Mouse (Mus musculus): ENCODE results near the gene Ncaph2.
A peak's percentile ranks its signal among the peaks of the same experiment; 100 is the strongest.

The Ncaph2 gene

DNA sequence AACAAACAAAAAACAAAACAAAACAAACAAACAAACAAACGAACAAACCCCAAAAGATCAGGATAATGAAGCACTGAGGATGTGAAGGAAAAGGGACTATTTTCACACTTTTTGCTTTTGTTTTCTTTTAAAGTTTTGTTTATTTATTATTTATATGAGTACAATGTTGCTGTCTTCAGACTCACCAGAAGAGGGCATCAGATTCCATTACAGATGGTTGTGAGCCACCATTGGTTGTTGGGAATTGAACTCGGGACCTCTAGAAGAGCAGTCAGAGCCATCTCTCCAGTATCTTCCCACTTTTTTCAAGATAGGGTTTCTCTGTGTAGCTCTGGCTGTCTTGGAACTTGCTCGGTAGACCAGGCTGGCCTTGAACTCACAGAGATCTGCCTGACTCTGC lies 12.2 kb upstream of the Ncaph2 start:
- no peak for DNase-seq (ENCODE audit: low read depth, low spot score)

DNA sequence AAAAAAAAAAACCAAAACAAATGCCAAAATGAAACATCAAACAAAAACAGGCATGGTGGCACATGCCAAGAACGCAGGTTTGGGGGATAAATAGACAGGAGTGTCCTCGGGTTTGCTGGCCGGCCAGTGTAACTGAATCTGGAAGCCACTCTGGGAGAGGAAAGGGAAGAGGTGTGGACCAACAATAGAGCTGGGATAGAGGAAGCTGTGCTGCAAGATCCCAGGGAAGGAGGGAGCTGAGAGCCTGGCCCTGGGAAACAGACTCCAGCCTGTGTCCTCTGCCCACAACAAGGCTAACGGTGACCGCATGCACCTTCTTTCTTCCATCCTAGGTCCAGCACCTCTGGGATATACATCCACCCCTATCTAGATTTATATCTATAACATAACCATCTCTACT lies 5.1 kb upstream of the Ncaph2 start:
- DNase-seq (ENCODE audit: low read depth, low spot score): no peak

DNA sequence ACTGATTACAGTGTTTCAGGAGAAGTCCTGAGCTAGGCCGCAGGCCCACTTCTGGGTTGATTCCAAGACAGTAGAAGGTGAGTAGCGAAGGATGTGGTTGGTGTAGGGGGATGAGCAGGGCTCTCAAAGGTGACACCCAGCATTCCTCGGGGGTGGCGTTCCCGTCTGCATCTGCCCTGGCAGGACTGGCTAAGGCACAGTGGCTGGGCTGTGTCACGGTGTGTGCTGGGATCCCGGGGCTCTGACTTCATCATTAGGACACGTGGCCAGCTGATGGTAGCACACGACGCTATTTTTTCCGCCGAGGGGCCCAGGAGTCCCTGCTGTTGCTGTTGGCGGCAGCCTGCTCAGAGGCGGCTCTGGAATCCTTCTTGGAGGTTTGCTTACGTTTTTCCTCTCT lies 4.2 kb upstream of the Ncaph2 start:
- DNase-seq (ENCODE audit: low read depth, low spot score): no peak

DNA sequence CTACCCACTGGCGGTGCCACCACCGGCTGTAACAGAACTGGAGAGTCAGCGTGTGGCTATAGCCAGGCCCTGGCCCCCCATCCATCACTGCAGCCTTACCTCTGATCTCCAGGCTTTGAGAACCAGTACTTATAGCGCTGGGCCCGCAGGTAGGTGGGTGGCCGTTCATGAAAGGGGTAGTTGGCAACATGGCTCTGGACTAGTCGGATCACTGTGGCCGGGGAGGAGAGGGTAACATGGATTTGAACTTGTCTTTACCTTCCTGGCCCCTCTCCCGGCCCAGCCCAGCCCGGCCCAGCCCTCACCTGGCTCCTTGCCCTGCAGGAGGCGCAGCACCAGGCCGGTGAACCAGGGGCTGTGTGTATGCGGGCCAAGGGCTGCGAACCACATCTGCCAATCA lies 3.5 kb upstream of the Ncaph2 start:
- DNase-seq (ENCODE audit: low read depth, low spot score): no peak

DNA sequence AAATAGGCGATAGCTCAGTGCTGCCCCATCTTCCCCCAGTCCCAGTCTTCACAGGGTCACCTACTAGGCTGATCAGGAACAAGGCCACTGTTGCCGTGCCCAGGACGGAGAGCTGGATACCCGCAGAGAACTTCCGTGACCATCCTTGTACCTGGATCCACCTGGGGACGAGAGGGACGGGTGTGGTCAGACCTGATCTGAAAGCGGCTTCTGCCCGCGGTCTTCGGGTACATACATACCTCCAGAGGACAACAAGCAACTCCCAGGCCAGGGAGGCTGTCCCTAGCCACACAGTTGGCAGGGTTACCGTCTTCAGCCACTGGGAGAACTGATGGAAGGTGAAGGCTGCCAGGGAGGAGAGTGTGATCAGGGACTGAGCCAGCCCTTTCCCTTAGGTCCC lies 2.7 kb upstream of the Ncaph2 start:
- DNase-seq (ENCODE audit: low read depth, low spot score): no peak

DNA sequence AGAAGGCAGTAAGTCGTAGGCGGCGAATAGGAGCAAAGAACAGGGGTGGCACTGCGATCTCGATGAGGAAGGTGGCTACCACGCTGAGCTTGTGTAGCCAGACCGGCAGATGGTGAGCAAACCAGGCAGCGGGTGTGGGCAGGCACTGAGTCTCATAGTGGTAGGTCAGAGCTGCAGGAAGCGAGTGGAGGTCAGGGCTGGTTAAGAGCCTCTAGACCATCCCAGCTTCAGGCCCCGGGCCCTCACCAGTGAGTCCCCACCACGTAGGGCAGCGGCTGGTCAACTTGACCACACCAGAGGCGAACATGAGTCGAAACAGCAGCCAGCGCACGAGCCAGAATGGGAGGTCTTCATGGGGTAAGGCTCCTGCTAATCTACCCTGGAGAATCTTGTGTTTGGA lies 1.7 kb upstream of the Ncaph2 start:
- DNase-seq (ENCODE audit: low read depth, low spot score): no peak

DNA sequence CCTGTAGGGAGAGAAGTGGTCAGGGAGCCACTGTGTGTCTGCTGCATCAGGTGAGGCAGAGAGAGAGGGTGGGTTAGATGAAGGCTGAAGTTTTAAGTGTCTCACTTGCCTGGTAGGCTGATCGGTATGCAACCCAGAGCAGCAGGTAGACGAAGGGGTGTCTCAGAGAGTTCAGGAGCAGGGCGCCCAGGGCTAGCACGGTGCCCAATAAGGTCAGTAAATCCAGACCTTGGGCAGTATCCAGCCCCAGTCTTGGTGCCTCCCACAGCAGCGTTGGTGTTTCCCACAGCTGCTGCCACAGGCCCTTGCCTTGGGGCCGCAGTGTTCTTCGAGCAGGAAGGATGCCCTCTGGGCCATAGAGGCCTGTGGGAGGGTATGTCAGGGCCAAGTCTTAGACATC lies 1.1 kb upstream of the Ncaph2 start:
- DNase-seq (ENCODE audit: low read depth, low spot score): no peak

DNA sequence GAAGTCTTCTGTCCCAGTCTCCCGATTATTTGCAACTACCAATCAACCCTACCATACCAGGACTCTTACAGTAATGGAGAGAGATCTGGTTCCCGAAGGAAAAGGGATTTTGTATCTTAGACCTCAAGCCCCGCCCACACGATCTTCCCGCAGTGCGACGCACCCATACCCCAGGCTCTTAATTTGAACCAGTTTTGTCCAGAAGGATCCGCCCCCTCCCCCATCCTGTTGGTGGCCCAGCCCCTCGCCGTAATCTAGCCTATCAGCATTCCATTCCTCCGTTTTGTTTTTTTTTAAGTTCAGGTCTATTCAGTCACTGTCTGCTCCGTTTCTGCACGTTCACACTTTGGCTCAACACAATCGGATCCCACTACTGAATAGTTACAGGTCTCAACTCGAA lies 853 bp downstream of the Ncaph2 start:
- peak; percentile 84 for DNase-seq (ENCODE audit: low read depth, low spot score)

DNA sequence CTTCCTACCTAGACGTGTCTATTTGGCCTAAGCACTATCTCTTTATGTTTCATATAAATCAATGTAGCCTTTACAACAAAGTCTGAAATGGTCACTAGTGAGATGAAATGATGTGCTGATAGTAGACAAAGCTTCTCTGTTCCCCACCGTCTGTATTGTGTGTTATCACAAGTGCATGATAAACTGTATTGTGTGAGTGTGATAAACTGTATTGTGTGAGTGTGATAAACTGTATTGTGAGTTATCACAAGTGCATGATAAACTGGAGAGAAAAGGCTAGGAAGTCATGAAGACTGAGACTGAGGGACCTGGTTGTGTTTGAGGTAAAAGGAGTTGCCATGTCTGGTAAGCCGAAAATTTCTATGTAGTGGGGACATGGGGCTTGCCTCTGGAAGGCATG lies 3.3 kb downstream of the Ncaph2 start:
- DNase-seq (ENCODE audit: low read depth, low spot score): no peak

DNA sequence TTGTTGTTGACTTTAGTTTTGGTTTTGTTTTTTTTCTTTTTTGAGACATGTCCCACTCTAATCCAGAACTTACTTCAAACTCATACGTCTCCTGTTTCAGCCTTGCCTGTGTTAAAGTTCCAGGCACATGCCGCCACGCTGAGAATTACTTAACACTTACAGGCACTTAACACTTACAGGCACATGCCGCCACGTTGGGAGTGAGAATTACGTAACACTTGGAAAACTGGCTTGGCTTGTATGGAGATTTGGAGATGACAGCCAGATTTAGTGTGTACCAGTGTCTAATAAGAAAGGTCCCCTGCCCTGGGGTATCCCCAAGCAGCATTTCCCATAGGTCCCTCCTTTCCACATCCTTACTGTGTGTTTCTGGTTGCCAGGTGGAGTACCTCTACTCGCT lies 7.5 kb downstream of the Ncaph2 start:
- no peak for DNase-seq (ENCODE audit: low read depth, low spot score)

DNA sequence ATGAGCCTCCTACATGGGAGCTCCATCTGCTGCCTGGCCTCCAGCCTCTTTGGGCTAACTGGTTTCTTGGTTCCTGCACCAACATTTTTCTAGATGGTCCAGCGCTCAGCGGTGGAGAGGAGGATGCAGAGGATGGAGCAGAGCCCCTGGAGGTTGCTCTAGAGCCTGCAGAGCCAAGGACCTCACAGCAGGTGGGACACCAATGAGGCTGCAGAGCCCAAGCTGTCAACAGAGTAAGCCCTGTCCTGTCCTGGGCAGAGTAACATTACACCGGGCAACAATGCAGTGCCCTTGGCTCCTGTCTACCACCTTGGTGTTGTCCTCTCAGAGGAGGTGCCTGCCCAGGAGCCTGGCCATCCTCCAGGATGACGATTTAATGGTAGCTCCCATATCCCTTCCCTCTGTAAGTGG lies 9.6 kb downstream of the Ncaph2 start:
- no peak for DNase-seq (ENCODE audit: low read depth, low spot score)

DNA sequence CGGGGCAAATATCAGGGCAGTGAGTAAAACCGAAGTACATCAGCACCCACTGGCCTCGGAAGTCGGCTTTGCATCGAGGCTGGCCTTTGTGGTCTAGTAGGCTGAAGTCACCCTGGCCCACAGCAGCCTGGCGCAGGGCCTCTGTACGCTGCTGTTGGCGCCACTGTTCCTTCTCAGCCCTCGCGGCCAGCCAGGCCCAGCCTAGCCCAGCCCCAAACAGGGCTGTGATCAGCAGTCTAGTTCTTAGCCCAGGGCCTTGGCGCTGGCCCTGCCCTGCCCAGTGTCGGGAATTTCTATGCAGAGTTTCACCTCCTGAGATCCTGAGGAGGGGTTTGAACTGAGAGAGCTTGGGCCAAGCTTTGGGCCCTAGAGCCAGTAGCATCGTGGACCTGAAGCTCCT lies 16.5 kb downstream of the Ncaph2 start:
- no peak for DNase-seq (ENCODE audit: low read depth, low spot score)

DNA sequence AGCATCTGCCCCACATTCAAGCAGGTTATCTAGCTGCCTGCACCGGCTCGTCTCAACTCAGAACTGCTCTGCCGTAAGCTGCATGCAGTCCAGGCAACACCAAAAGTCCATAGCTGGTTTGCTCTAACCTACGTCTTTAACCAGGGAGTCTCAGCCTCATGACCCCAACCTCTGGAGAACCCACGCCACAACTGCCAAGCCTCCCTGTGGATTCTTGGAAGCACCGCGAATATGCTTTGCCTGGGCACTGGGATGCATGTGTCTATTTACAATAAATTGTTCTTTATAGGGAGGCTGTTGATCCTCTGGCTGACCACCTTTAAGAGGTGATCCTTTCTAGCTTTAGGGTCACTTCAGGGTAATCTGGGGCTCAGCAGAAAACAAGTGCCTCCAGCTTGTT lies 17.0 kb downstream of the Ncaph2 start:
- no peak for DNase-seq (ENCODE audit: low read depth, low spot score)

DNA sequence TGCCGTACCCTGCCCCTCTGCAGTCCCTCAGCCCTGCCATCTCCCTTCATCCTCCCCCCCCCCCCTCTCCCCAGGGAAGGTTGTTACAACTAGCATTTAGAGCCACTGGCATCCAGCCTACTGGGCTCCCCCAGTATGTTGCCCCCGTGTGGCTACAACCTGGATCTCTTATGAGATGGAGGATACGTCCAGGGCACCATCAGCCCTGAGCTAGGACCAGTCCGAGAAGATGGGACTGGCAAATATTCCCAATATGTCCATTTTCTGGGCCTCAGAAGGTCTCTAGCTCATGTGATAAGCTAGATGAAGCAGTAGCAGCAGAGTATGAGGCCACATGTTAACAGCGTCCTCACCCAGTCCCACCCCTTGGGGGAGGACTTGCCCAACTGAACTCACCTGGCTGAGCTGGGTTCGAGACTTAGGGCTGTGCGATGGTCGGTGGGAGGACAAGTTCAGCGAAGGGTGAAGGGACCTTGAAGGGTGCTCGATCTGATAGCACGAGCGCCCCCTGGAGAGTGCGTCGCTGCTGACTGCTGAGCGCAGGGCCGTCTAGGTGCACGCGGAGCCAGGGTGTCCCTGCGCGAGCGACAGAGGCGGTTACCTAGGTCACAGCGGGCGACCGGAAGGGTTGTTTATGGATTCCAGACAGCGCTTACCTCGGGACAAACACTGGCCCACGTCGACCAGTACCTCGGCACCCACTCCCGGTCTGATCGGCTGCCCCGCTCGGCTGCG lies 17.7 kb downstream of the Ncaph2 start:
- peak; percentile 64 for DNase-seq (ENCODE audit: low read depth, low spot score)

DNA sequence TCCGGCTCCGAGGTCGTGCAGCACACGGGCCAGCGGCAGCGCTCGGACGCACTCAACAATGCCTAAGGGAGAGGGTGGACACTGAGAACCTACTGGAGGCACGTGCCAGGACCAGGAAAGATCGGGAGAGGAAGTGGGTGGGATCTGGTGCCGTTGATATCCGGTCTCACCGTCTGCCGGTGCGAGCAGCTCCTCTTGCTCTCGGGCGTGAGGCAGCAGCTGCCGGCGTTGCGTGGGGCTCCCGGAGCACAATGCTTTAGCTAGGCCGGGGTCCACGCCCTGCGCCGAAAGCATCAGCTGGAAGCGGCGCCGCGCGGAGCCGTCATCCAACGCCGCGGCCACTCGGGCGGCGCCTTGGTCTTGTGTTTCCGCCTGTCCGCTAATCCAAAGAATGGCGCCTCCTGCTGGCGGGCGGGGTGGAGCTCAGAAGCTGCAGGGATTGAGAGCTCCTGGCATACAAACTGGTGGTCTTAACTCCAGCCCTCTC lies 18.3 kb downstream of the Ncaph2 start, which contains the start of gene Sco2:
Gene Sco2 (minus strand): TSS at position 85 of the 487 bp plus-strand sequence.
- DNase-seq (ENCODE audit: low read depth, low spot score): peak; percentile 90

DNA sequence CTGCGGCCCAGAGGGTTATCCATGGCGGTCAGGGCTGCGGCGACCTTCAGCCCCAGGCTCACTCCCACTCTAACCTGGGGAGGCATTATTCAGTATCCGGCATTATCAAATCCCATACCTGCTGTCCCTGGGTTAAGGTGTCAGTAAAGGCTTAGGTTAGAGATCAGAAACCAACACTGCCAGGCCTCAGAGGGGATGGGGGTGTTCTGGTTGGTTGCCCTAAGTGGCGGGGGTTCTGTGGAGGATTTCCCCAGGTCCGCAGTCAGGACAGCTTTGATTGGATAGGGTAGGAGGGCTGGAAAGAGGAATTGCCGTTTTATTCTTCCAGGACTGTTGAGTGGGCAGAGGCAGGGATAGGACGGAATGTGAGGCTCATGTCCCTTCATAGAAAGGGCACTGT lies 18.8 kb downstream of the Ncaph2 start:
- no peak for DNase-seq (ENCODE audit: low read depth, low spot score)

DNA sequence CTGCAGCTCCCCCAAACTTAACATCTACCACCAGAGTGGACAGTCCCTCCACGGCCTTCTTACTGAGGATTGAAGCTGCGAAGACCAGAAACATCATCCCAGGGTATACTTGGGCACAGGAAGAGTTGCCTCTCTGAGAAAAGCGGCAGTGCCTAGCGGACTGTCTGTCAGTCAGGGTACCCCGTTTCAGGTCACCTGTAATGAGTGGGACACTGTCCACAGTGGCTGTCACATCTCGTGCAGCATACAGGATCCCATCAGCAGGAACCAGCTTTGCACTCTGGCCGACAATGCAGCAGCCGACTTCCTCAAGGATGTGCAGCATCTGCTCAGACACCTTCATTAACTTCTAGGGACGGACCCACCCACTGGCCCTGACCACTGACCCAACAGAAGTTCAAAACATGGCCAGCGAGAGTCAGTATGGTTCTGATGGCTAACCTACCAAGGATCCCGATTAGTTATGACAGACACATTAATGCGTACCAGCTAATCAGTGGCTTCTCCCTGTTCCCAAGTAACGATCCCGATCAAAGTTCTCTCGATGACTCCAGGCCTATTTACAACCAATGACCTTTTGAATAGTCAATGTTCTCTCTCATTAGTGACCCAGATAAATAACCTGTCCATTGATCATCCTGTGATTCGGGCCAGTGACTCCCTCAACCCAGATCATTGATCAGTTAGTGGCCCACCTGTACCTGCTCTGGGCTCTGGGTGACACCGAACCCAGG lies 19.4 kb downstream of the Ncaph2 start:
- DNase-seq (ENCODE audit: low read depth, low spot score): no peak

DNA sequence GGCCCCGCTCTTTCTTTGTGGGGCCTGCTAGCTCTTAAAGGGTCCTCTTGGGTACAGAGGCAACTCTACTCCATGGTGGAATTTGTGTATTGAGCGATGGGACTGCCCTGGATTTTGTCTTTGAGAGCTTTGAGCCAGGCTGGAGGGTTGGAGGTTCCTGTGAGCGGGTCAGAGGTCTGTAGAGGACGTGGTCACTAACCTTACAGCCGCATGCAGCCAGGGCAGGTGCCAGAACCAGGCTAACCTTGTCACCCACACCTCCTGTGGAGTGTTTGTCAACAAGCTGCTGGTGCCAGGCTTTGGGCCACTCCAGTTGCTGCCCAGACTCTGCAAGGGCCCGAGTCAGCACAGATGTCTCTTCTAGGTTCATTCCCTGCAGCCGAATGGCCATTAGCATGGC lies 20.5 kb downstream of the Ncaph2 start:
- DNase-seq (ENCODE audit: low read depth, low spot score): no peak

DNA sequence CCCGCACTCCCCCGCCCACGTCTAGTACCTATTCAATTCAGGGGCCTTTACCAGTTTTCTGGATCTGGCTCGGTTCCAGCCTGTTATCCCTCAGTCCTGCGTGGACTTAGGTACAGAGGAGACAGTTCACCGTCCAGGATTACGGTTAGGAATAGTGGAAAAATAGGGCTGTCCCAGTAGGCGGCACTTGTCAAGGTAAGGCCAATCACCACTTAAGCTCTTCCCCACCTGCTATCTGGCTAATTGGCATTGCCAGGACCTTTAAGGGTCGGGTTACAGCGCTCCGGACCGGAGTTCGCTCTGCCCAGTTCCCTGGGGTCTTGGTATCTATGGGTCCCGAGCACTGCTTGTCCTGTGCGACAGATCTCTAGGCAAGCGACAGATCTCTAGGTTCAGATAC lies 21.4 kb downstream of the Ncaph2 start, which contains the start of gene Tymp:
Gene Tymp (minus strand): TSS at position 83 of the 400 bp plus-strand sequence.
- DNase-seq (ENCODE audit: low read depth, low spot score): no peak

DNA sequence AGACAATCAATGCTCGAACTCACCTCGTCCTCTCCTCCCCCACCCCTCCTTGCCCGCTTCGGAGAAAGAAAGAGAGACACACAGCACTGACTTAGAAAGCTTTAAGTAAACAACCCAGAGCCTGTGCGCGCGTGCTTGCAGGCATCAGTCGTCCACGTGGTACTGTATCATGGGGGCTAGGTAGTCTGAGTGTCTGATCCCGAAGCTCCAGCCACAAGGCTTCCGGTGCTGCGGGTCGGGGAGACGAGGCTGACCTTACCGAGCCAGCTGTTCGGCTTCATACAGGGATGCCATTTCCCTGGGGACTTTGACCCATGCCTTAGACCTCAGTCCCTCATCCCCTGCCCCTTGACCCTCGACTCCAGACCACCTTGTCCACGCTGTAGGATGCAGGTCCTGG lies 21.8 kb downstream of the Ncaph2 start:
- no peak for DNase-seq (ENCODE audit: low read depth, low spot score)

DNA sequence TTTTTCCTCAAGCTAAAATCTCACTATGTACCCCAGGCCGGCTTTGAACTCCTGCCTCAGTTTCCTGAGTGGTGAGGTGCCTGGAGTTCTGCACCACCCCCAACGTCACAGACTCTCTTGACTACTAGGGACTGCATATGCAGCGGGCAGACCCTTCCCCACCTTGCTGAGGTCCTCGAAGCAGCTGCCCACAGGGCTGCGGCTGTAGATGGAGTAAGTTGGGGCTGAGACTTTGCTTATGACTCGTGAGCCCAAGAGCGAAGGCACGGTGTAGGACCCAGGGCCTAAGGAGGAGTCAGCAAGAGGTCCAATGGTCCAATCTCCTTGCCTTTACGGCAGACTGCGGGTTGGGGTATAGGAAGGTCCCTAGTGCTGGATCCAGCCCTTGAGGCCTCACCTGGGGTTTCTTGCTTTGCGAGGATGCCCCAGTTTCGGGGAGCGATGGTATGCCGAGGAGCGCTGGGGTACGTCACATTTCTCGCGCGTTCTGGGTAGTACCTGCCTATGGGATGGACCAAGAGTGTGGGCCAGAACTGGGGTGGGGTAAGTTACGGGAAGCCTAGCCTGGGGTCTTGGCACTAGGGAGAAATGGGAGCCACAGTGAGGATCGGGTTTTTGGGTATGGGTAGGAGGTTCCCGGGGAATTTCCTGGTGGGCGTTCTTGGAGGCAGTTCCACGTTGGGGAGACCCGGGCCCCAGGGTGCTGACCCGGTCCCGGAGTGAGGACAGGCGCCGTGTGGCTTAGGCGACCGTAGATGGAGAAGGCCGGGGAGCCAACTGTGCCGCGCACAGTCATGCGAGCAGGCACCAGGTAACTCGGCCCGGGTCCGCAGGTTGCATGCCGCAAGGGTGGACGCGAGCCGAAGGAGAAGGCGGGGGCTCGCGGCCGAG lies 22.7 kb downstream of the Ncaph2 start:
- no peak for DNase-seq (ENCODE audit: low read depth, low spot score)

DNA sequence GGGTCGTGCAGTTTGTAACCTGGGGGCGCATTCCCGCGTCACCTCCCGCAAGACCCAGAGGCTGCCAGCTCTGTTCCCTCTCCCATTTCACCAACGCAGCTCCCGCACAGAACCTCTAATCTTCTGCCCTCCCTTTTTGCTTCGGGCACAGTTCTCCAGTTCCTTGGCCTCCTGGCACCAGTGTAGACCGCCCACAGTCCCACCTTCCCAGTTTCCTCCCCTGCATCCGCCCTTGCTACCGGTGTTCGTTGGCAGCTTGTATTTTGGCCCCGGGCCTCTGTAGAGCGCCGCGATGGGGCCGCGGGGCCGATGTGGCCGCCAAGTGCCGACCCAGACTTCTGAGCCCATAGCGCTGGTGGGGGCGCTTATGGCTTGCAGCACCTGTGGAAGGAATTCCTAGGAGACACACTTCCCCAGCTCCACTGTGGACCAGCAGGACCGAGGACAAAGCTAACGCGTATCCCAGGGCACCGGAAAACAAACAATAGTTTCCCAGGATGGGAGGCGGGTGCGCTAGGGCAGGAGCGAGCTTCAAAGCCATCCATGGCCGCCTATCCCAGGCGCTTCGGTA lies 23.4 kb downstream of the Ncaph2 start, which contains the start of gene Odf3b:
Gene Odf3b (minus strand): TSS at position 452 of the 571 bp plus-strand sequence.
- DNase-seq (ENCODE audit: low read depth, low spot score): no peak
